Mouse (Mus musculus) spleen, adult 2 months (tissue): ENCODE data around the gene Med24.

ENCODE experiments used
- CTCF ChIP-seq: fragments of 200-500 bp; IDR thresholded peaks from 2 replicates; pipeline ENCODE4 v1.5.1; 2011; ENCODE audit warnings: mild to moderate bottlenecking, inconsistent platforms; ENCODE audit not compliant: insufficient read depth, insufficient read length, insufficient replicate concordance; ENCODE audit errors: extremely low read depth
- POLR2A ChIP-seq: fragments of 200-500 bp; IDR thresholded peaks from 2 replicates; pipeline ENCODE4 v1.6.1; 2011; ENCODE audit warnings: low read depth, low read length, inconsistent platforms

DNA sequence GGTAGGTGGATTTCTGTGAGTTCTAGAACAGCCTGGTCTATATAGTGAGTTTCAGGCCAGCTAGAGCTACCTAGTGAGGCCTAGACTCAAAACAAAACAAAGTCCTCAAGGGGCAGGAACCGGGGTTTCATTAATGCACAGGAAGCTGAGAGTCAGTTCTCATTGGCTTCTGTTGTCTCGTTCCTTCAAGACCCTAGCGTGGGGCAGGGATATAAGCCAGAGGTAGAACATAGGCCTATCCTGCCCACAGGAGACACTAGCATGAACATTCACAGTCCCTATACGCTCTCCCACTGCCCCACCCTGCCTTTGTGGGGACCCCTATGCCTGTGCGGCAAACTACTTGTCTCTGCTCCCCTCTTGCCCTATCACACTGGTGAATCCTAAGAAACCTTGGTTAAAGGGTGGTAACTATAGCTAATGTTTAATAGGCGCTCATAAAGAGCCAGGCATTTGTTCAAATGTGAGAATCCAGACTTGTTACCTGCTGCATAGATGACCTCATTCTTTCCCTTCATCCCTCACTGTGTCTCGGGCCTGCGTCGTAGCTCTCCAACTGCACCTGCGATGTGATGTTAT is 23.4 kb upstream of the Med24 start:
- TF ChIP-seq CTCF (no peak), POLR2A (no peak)
